Mouse (Mus musculus) spleen, adult 2 months (tissue): ENCODE measurements around the gene Tnf. TPM values are rescaled to one million over a fixed set of nuclear protein-coding genes. Genes with fewer than 3 reads are reported as not detected.

ENCODE experiments used
- DNase-seq, 2 experiments: peaks; one replicate each; pipeline versions ENCODE4 v3.0.0 to v3.0.0-alpha.2; 2012 to 2021; ENCODE audit warnings: low spot score in 2 of 2, low read depth in 1 of 2
- H3K27ac ChIP-seq: fragments of 200-500 bp; 2 replicates; pipeline ENCODE4 v1.5.1; 2012; ENCODE audit warnings: low read length, inconsistent platforms; ENCODE audit not compliant: insufficient read depth
- H3K27me3 ChIP-seq: fragments of 200-500 bp; 2 replicates; pipeline ENCODE4 v1.6.1; 2012; ENCODE audit warnings: mild to moderate bottlenecking, moderate library complexity, low read length, inconsistent platforms; ENCODE audit not compliant: control insufficient read depth, insufficient read depth
- H3K36me3 ChIP-seq: fragments of 200-500 bp; 2 replicates; pipeline ENCODE4 v1.6.1; 2012; ENCODE audit warnings: mild to moderate bottlenecking, low read length, inconsistent platforms; ENCODE audit not compliant: control insufficient read depth, insufficient read depth
- H3K4me1 ChIP-seq: fragments of 200-500 bp; 2 replicates; pipeline ENCODE4 v1.6.1; 2011; ENCODE audit warnings: inconsistent platforms; ENCODE audit not compliant: control insufficient read depth, insufficient read depth, insufficient read length
- H3K4me3 ChIP-seq: fragments of 200-500 bp; 2 replicates; pipeline ENCODE4 v1.5.1; 2011; ENCODE audit warnings: mild to moderate bottlenecking, inconsistent platforms; ENCODE audit not compliant: insufficient read depth, insufficient read length; ENCODE audit errors: extremely low read depth
- CTCF ChIP-seq: fragments of 200-500 bp; IDR thresholded peaks from 2 replicates; pipeline ENCODE4 v1.5.1; 2011; ENCODE audit warnings: mild to moderate bottlenecking, inconsistent platforms; ENCODE audit not compliant: insufficient read depth, insufficient read length, insufficient replicate concordance; ENCODE audit errors: extremely low read depth
- POLR2A ChIP-seq: fragments of 200-500 bp; IDR thresholded peaks from 2 replicates; pipeline ENCODE4 v1.6.1; 2011; ENCODE audit warnings: low read depth, low read length, inconsistent platforms
- WGBS: fragments of 180-500 bp; shearing (Covaris S2); methylation state at CpG from one replicate; pipeline ENCODE4 v1.1.7; 2018; 5-methylcytosine and 5-hydroxymethylcytosine counted together
- polyA plus RNA-seq: library from polyadenylated mRNA; depleted of rRNA; stranded (reverse); fragments of >200 nt; gene quantifications from 2 replicates; pipeline ENCODE4 v1.2.3, GENCODE M21; 2012

Tnf gene
- polyA plus RNA-seq, 1 experiment: 7.5 TPM

- no peaks in the 10 kb centered on the region for H3K27me3 ChIP-seq
- TF ChIP-seq CTCF (no peak), POLR2A (no peak)
- no peak for DNase-seq
- H3K4me1 ChIP-seq: peaks cover 17% of the 10 kb centered on the region
- peaks cover 13% of the 10 kb centered on the region for H3K36me3 ChIP-seq
- 57% methylated on average over 14 of the region's 14 CpGs for WGBS
- peak overlapping the region; percentile 10; the same call in 1 of the 2 replicates for H3K27ac ChIP-seq
- H3K4me3 ChIP-seq: no peak overlapping the region
Measured at GRCm38 (mm10) chr17:35226561-35227046, 24.8 kb upstream of the Tnf start.

GRCm38 (mm10) chr17:35225456-35225855 is 23.6 kb upstream of the Tnf start:
- TF ChIP-seq CTCF: no peak
- Histone ChIP-seq H3K4me1 (peaks cover 21% of the 10 kb centered on the region), H3K4me3 (no peak overlapping the region), H3K36me3 (peaks cover 12% of the 10 kb centered on the region), H3K27ac (no peak overlapping the region), H3K27me3 (no peaks in the 10 kb centered on the region)
- DNase-seq: no peak
- 96% methylated on average over 5 of the region's 5 CpGs for WGBS

GRCm38 (mm10) chr17:35224641-35225040 is 22.8 kb upstream of the Tnf start:
- DNase-seq: no peak
- Histone ChIP-seq H3K27ac (no peak overlapping the region), H3K27me3 (no peaks in the 10 kb centered on the region), H3K4me1 (peaks cover 29% of the 10 kb centered on the region), H3K36me3 (peaks cover 10% of the 10 kb centered on the region), H3K4me3 (no peak overlapping the region)
- TF ChIP-seq POLR2A: no peak
- no peak for TF ChIP-seq CTCF
- WGBS: 92% methylated on average over 4 of the region's 4 CpGs

GRCm38 (mm10) chr17:35222299-35222698 is 20.5 kb upstream of the Tnf start:
- 20% methylated on average over 6 of the region's 6 CpGs for WGBS
- DNase-seq: peak in 1 of 2 experiments; percentile 22
- H3K27ac ChIP-seq: peak overlapping the region; percentile 31
- H3K4me3 ChIP-seq: no peak overlapping the region
- H3K27me3 ChIP-seq: no peaks in the 10 kb centered on the region
- H3K4me1 ChIP-seq: peaks cover 46% of the 10 kb centered on the region
- peaks cover 2% of the 10 kb centered on the region; the same call in 1 of the 2 replicates for H3K36me3 ChIP-seq
- TF ChIP-seq POLR2A (no peak), CTCF (no peak)

- H3K4me3 ChIP-seq: no peak within 1 kb of the TSS
- H3K4me1 ChIP-seq: peaks cover 47% of the 10 kb centered on the region
- no peaks in the 10 kb centered on the region for H3K27me3 ChIP-seq
- TF ChIP-seq POLR2A (no peak), CTCF (no peak)
- H3K36me3 ChIP-seq: peaks cover 2% of the 10 kb centered on the region; the same call in 1 of the 2 replicates
- WGBS: 54% methylated on average over 28 of the region's 28 CpGs
- DNase-seq: peak in 1 of 2 experiments; percentile 10
- peak within 1 kb of the TSS; percentile 88 for H3K27ac ChIP-seq
Measured at GRCm38 (mm10) chr17:35220156-35220952, 18.5 kb upstream of the Tnf start, which contains the start of gene Gm16181. Gm16181 (plus strand) TSS chr17:35220834.

GRCm38 (mm10) chr17:35219601-35220041 is 17.8 kb upstream of the Tnf start:
- TF ChIP-seq CTCF: no peak
- no peak for TF ChIP-seq POLR2A
- peaks cover 52% of the 10 kb centered on the region for H3K4me1 ChIP-seq
- no peak overlapping the region for H3K4me3 ChIP-seq
- no peaks in the 10 kb centered on the region for H3K27me3 ChIP-seq
- peaks cover 2% of the 10 kb centered on the region; the same call in 1 of the 2 replicates for H3K36me3 ChIP-seq
- 4% methylated on average over 6 of the region's 6 CpGs for WGBS
- peak in 1 of 2 experiments; percentile 53 for DNase-seq
- H3K27ac ChIP-seq: peak overlapping the region; percentile 88

GRCm38 (mm10) chr17:35218516-35219193 is 16.8 kb upstream of the Tnf start:
- Histone ChIP-seq H3K36me3 (peaks cover 2% of the 10 kb centered on the region; the same call in 1 of the 2 replicates), H3K27ac (peak overlapping the region; percentile 88), H3K4me1 (peaks cover 56% of the 10 kb centered on the region), H3K4me3 (peak overlapping the region; percentile 40; the same call in 1 of the 2 replicates), H3K27me3 (no peaks in the 10 kb centered on the region)
- no peak for TF ChIP-seq CTCF
- TF ChIP-seq POLR2A: no peak
- peak; percentile 72 to 78 for DNase-seq
- 7% methylated on average over 18 of the region's 18 CpGs for WGBS
